Mouse (Mus musculus) kidney, postnatal 36 days (tissue): ENCODE measurements around the gene Ceacam19.

Source experiments
- DNase-seq, 2 experiments: peaks; one replicate each; pipeline ENCODE4 v3.0.0; 2021 to 2022; ENCODE audit warnings: mixed read lengths in 2 of 2

Gene Ceacam19

DNA sequence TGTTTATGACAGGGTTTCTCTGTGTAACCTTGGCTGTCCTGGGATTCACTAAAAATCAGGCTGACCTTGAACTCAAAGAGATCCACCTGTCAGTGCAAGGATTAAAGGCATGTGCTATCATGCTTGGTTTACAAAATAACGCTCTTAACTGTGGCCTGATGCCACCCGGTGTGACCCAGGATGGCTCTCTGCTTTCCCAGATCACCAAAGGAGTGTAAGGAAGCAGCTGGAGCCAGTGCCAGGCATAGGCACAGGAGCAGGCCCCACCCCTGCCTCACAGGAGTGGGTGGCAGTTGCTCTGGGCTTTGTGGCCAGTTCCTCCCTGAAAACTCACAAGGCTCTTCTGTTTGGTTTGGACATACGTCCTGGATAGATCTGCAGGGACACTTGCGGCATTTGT, 47.4 kb downstream of the Ceacam19 start:
- no peak for DNase-seq

DNA sequence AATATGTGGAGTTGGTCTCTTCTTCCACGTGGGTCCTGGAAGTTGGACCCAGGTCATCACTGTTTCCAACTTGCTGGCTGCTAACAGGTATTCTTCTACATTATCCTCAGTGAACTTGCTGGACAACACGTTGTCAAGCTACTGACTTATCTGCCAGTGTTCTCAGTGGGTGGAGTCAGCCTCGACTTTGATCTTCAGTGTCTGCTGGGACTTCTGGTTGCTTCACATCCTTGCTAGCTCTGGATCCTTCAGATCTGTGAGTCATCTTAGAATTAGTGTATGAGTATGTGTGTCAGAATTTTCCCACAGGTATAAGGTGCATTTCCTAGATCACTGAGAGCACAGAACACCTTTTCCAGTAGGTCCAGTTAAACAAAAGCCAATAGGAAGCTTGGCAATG, 50.9 kb downstream of the Ceacam19 start:
- DNase-seq, result peak in 1 of 2 experiments; percentile 14

DNA sequence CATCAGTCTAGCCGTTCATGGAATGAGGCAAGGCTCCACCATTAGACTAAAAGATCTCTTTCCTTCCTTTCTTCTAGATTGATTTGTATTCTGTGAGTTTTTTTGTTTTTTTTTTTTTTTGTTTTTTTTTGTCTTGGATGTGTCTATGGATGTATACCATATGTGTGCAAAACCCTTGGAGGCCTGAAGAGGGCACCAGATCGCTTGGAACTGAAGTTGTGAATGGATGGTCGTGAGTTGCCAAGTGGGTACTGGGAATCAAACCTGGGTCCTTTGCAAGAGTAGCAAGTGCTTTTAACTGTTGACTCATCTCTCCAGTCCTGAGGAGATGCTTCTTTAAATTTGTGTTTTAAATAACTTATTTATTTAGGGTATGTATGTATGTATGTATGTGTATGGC, 53.7 kb downstream of the Ceacam19 start:
- DNase-seq, result no peak

DNA sequence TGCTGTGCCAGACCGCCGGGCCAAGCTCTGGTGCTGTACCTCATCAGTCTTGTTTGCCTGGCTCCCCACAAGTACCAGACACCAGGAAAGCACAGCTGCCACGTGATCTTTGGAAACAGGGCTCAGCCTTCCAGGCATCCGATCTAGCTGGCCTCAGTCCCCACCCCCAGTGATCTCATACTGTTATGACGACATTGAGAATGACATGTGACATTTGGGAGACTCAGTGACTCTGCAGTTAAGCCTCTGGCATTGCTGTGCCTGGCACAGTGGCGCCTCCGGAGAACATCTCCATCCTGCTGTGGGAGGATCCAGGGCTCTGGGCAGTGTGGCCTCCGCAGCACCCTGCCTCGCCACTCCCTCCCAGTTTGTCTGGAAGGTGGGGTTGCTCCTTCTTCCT, 55.9 kb downstream of the Ceacam19 start:
- no peak for DNase-seq

DNA sequence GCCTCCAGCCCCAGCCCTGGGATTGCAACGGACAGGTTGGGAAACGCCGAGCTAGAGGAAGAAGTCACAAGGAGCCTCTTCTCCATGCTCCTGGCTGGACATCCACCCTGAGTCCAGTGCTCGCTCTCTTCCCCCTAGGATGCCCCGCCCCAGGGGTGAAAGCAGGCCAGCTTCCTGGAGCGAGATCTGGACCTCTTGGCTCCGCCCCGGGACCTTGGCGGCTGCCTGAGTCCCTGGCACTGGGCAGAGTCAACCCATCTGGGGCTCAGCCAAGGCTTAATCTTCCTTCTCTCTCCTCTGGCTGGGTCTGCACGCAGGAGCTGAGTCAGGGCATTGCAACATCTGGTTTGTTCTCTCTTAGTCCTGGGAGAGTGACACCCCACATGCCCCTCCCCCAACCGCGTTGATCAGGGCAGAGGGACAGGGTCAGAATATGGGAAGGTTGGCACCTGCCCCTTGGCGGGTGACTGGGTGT, 57.0 kb downstream of the Ceacam19 start:
- DNase-seq, result peak; percentile 96 to 97

DNA sequence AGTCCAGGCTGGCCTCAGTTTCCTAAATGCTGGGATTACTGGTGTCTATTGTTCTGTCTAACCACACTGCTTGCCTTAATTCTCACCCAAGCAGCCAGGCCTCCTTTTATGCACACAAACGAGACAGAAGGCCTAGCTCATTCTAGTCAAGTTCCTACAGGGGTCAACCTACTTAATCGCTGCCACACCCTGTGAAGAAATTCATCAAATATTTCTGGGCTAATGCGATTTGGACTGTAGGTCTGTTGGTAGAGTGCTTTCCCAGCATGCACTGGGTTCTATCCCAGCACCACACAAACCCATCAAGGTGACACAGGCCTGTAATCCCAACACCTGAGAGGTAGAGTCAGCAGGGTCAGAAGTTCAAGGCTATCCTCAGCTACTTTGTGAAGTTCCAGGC, 58.1 kb downstream of the Ceacam19 start:
- no peak for DNase-seq

DNA sequence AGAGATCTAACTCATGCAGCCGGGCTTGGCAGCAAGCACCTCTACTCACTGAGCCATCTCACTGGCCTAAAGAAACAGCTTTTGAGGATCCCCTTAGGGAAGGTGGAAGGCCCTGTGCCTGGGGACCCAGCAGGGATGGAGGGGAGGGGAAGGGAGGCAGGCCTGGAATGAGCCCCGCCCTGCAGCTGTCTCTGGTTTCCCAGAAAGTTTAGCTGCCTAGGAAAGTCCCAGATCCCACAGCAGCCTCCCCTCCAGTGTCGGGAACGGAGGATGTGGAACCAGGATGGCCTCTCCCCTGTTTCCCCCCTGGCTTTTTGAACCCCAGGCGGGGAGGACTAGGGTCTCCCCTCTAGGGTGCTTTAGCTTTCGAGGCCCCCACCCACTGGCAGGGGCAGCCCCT, 61.0 kb downstream of the Ceacam19 start:
- no peak for DNase-seq
